Mouse (Mus musculus) kidney, postnatal 25 days (tissue): Measurements from ENCODE around the gene Lipt2.

ENCODE experiments used
- DNase-seq, 2 experiments: peaks; one replicate each; pipeline ENCODE4 v3.0.0; 2021; ENCODE audit warnings: mixed read lengths in 2 of 2

The Lipt2 gene

DNA sequence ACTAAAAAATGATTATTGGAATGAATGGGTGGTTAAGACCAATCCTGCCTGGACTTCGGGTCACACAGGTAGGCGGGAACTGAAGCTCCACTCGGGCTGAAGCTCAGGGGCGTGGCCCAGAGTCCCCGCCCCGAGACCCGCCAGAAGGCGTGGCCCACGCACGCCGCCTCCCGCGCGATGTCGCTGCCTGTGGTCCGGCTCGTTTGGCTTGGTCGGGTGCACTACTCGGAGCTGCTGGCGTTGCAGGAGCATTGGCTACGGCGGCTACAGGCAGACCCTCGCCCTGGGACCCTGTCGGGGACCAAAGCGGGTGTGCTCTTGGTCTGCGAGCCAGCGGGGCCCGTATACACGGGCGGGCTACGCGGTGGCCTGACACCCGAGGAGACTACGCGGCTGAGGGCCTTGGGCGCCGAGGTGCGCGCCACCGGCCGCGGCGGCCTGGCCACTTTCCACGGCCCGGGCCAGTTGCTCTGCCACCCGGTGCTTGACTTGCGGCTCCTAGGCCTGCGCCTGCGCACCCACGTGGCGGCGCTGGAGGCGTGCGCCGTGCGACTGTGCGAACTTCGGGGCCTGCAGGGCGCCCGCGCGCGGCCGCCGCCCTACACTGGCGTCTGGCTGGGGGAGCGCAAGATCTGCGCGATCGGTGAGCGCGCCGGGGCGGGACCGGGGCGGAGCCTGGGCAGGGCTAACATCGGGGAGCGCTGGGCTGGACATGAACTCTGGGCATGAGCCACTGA, at the start of gene Lipt2:
Gene Lipt2, plus strand, starts transcription at position 173 of the 737 bp plus-strand sequence.
- peak; percentile 92 to 97 for DNase-seq

DNA sequence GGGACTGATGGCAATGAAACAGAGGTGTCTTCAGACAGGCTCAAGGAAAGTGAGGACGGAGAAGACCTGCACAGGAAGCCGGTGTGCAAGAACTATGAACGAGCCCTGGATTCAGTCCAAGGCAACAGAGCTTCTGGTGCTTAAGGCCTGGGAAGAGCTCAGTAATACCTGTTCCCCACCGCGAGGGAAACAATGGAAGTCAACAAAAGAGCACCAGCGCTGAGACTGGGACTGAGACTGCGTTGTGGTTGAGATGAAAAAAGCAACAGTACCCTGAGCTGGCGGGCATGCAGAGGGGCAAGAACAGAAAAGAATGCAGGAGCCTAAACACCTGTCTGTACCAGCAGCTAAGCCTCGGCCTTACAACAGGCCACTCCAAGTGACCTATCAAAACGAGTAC, 47.6 kb upstream of the Lipt2 start:
- DNase-seq = no peak

DNA sequence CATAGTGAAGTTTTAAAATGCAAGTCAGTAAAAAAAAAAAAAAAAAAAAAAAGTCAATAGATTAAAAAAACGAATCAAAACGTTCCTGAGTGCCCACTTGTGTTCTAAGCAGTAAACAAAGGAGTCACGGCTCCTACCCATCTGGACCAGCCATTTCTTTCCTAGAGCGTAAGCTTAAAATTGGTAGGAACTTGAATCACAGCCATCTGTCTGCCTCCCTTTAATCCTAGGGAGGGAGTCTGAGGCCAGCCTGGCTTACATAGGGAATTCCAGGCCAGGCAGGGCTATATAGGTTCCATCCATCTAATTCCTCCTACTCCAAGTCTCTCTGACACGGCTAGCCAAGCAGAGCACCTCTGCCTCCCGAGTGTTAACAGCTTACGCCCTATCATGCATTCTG, 45.3 kb upstream of the Lipt2 start:
- no peak for DNase-seq

DNA sequence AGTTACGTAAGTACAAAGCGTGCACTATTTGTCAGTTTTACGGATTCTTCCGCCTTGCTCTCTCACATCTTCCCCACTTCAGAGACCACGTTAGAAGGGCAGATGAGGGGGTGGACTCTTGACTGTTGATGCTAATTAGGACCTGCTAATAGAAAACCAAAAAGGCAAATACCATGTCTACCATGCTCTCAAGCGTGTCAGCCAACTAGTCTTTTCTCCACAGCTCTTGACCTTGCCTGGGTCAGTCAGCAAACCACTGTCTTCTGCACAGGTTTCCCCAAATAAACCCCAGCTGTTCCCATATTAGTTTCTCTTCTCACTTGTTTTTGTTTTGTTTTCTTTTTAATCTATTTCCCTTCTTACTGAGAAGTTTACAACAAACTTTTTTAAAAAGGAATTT, 44.8 kb upstream of the Lipt2 start:
- DNase-seq = no peak

DNA sequence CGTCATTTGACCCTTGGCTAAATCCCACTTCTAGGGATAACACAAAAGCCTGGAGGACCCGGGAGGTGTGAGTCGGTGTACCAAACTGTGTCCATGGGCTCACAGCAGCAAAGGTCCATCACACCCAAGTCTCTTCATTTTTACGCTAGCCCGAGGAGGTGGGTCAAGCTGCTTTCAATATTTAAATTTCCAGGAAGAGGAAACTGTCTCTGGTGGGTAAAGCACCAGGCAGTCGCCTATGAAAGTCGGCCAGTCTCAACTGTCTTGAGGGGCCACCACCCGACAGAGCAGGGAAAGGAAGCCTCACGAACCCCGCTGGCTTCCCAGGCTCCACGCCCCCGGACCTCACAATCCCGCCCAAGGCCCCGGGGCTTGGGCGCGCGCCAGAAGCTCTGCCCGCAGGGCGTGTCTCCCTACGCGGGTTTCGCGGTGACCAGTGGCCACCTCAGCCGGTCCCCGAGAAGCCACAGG, 38.3 kb upstream of the Lipt2 start:
- peak in 1 of 2 experiments; percentile 44 for DNase-seq

DNA sequence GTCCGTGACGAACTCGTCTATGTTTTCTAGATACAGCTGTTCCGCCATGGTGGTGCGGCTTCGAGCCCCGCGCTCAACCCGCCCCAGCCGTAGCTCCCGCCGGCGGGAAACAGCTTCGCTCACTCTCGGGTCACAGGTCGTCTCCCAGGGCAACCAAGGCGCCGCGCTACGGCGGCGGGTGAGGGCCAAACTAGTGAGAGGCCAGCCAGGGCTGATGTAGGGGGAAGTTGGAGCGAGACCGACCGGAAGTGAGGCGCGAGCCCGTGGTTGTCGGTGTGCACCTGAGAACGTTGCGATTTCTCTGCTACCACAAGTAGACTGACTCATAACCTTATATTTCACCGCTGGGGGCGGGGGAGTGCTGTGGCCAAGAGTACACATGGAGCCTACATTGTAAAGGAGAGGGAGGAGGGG, 37.7 kb upstream of the Lipt2 start, which contains the start of gene Pold3:
Gene Pold3, minus strand, starts transcription at position 190 of the 414 bp plus-strand sequence.
- peak; percentile 98 for DNase-seq

DNA sequence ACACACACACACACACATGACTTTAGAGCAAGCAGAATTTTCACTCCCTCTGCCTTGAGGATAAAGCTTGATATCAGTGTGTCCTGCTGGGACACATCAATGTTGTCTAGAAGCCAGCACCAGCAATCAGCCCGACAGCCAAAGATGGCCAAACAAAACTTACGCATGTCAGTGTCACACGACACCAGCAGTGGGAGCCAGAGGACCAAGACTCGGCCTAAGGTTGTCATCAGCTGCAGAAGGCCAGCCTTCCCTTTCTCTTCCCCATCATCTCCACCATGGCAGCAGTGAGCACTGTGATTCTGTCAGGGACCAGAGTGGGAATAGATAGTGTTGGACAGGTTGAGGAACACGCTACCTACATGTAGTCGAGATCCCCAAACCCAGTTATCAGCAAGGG, 35.6 kb upstream of the Lipt2 start:
- DNase-seq = peak; percentile 45 to 52

DNA sequence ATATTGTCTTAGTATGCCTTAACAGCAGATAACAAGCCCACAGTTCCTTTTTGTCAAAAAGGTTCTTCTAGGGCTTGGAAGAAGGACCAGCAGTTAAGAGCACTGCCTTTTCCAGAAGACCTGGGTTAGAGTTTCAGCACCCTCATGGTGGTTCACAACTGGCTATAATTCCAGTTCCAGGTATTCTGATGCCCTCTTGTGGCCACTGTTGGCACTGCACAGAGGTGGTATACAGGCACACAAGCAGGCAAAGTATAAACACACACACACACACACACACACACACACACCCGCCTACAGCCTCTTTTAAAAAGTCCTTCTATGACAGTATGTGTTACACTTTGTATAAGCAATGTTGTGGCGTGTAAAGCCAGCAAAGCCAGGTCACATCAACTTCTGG, 34.9 kb upstream of the Lipt2 start:
- DNase-seq = peak; percentile 46 to 62

DNA sequence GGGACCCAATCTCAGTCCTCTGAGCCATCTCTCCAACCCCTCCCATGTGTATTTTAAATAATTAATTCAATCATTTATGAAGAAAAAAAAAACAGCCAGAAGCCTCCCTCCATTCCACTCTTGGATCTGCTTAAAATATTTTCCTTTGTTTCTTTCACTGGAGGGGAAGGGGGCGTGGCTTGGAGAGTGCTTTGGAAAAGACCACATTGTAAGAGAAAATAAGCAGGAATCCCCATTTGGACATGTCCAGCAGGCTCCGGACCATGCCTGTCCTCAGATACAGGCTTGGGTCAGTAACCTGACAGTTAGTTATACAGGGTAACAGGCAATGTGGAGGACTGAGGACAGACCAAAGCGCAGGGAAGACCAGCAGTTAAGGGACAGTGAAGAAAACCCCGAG, 33.9 kb upstream of the Lipt2 start:
- peak in 1 of 2 experiments; percentile 33 for DNase-seq

DNA sequence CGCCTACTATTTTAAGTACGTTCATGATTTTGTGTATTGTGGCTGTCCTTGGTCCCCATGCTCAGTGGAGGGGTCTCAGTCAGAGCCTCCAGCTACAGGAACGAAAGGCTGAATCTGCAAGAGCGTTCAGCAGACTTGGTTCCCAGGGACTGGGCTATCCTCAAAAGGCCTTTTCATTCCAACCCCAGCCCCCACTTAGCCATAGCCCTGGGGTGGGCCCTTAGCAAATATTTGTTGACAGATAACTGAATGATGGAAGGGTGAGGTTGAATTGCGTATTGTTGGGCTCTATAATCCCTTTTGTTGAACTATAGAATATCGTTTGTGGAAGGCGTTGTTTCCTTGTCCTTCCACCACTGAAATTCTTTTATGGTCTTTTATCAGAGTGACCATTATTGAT, 32.6 kb upstream of the Lipt2 start:
- DNase-seq = no peak

DNA sequence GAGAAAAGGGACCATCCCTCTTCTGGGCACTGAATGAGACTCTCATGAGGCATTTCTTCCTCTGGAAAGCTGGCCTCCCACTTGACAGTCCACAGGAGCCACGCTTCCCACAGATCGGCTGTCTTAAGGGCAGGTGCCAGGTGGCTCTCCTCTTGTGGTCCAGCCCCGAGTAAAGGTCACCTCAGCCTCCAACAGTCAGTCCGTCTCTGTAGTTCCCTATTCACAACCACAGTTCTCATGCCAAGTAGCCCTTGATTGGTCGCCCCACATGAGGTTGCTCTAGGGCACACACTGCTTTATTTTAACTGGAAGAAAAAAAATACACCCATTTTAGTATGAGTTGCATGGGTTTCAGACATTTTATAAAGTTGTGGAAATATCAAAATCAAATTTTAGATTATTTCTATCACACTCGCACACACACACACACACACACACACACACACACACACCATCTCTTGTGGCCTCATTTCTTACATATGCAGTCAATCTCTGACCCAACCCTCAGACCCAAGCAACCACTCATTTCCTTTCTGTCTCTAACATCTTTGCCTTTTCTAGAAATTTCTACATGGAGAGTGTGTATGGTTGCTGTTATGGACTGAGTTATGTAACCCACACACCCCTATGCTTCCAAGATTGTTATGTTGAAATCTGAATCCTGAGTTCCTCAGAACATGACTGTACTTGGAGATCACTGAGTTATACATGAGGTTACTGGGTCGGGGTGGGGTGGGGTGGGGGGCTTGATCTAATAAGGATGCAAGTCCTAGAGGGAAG, 30.6 kb upstream of the Lipt2 start:
- DNase-seq = no peak

DNA sequence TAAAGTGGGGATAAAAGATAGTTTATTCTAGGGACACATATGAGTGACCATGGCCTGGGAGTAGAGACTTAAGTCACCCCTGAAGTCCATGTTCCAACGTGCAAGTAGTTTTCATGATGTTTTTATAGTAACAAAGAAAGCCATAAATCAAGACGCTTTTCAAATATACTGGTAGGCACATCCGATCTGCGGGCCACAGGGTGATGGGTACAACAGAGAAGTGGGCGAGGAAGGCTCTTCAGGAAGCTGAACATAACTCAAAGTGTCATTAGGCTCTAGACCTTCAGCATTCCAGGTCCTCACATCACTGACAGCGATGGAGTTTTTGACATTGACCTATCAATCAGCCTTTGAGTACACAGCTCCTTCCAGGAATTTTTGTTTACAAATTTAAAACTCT, 28.5 kb upstream of the Lipt2 start:
- no peak for DNase-seq

DNA sequence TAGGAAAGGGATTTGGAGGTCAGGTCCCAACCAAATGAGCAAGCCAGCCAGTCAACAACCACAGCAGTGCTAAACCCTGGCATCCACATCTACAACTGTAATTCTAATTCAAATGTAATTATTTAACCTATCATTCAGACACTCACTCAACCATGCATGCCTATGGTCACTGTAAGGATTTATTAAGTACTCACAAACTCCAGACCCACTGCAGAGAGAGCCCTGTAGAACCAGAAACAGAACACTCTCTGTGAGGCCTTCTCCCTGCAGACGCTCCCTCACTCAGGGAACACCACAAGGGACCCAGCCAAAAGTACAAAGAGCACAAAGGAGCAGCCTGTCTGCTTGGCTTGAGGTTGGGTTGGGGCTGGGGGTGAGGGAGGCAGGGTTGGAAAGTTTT, 26.7 kb upstream of the Lipt2 start:
- DNase-seq = no peak

DNA sequence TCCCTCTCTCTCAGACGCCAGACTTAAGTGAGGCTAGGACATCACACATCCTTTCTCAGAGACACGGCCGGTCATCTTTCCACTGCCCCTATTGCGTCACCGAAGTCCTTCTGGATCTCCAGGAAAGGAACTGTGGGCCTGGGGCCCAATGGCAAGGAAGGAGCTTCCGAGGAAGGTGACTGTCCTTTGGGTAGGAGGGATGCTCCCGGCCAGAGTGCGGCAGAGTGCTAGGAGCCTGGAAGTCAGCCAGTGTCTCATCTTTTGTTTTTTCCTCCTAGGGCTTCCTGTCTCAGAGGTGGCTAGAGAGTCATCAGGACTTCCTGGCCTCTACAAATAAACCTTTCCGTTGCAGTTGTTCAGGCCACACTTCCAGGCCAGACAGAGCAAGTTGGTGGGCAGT, 22.0 kb upstream of the Lipt2 start:
- DNase-seq = peak; percentile 57 to 77

DNA sequence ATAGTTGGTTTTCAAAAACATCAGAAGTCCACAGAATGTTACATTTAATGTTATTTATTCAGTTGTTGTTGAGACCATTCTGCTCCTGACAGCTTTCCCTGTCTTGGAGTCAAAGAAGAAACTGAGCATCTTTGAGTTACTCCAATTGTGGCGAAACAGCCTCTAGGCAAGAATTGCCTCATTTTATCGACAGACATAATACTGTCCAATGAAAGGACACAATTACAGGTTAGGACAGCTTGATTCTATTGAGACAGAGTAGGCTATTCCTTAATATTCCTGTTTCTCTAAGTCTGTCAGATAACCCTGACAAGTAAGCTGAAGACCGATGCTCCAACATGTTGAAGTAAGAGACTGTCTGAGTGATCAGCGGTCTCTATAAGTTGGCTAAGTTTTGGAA, 21.0 kb upstream of the Lipt2 start:
- DNase-seq = no peak

DNA sequence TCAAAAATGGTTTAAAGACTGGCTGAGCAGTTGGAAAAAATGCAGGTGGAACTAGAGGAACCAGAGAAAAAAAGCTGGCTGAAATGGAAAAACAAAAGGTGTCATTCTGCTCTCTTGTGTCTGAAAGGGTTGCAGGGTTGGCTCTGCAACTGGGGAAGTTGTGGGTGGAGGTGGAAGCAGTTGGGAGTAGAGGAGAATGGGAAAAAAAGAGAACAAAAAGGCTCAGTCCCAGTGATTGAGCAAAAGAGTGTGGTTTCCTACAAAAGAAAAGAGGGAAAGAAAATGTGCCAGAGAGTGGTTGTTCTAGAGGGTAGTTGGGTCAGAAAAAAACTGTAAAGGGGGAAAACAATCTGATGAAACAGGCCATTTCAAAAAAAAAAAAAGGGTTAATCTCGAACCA, 18.5 kb upstream of the Lipt2 start:
- no peak for DNase-seq

DNA sequence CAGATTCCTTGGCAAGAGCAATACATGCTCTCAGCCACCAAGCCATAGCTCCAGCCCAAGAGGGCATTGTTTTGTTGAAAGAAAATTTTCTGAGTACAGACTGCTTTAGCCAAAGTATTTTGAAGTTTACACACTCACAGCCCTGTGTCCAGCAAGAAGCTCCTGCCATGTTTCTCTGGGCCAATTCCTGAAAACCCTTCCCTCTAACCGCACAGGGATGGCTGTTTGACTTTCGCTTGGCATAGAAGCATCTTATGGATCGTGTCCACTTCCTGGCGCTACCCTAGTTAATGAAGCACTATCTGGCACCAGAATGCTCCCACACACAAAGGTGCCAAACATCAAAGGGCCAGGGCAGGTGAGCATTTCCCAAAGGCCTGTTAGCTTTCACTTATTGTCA, 10.5 kb upstream of the Lipt2 start:
- no peak for DNase-seq

DNA sequence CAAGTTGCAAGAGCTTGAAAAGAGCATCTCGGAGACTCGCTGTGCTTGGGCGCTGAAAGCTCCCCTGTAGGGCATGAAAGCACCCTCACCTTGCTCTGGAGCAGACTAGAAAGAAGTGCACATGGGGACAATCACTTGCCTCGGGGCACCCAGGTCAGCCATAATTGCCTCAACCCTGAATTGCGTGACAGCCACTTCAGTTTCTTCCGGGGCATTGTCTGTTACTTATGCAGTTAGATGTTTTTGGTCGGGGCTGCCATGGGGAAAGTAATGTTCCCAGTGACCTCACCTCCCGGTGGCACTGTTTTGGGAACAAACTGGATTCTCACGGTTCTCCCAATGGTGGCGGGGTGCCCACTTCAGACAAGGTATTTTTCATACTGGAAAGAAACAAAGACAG, 9.0 kb upstream of the Lipt2 start:
- peak; percentile 30 to 45 for DNase-seq

DNA sequence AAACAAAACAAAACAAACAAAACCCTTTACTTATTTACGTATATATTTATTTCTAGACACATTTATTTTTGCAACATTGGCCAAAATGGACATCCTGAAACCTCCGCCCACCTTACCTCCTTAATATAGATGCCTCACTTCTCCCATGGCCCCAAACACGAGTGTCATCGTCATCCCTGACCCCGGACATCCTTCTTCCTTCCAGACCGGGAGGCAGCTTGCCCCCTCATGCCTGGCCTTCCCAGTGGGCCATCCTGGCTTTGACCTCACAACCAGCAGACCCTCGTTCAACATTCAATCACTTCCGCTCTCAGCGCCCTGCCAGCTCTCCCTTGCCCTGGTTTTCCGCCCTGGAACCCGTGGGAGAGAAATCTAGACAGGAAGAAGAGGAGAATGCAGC, 8.5 kb upstream of the Lipt2 start:
- no peak for DNase-seq

DNA sequence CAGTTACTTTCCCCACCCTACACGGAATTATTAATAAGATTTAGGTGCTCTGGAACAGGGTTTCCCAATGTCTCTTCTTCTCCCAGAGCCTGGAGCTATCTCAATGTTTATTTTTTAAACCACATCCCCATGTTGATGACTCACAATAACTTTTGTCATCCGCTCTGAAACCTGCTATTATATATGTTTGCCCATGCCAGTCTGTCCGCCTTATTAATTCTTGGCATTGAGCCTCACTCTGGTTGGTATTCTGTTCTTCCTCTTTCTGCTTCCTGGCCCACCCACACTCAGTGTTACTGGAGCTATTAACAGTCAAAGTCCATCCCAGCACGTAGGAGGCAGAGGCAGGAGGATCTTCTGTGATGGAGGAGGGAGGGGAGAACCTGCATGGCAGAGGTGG, 1.4 kb upstream of the Lipt2 start:
- no peak for DNase-seq

DNA sequence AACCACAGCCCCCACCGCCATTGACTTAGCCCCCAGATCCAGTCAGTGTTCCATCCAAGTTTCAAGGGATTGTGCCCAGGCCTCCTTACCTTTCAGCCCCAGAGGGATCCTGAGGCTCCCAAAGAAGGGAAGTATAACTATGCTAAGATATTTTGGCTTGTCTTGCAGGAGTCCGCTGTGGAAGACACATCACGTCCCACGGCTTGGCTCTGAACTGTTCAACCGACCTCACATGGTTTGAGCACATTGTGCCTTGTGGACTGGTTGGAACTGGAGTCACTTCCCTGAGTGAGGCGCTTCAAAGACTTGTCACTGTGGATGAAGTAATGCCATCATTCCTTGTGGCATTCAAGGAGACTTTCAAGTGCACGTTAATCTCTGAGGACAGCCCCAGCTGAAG, 929 bp downstream of the Lipt2 start:
- no peak for DNase-seq

DNA sequence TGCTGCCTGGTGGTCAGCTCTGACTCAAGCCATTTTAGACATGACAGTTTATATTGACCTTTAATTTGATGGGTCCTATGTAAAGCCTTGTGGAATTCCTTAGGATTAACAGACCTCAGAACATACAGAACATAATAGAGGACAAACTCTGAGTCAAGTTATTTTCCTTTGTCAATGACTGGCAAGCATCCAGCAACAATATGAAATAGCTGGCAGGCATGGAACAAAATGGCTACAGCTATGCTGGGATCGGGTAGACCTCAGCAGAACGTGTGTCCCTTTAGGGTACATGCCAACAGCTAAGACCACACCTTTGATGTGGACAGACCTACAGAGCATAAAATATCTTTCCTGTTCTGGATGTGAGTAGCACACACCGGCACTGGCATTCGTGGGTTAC, 4.4 kb downstream of the Lipt2 start:
- no peak for DNase-seq

DNA sequence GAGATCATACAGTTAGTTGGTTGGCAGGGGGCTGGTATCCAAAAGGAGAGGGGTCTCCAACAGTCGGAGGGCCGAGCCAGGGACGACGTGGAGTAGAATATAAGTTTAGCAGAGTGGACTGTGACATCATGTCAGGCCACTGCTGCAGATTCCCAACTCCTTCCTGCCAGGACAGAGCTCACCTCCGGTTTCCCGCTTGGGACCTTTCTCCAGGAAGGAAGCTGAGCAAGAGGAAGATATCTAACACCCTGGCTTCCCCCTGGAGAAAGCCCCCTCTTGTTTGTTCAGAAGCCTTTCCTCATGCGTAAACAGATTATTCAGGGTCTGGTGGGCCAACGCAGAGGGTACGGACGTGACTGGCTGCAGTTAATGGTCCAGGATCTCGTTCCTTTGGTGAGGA, 9.6 kb downstream of the Lipt2 start:
- peak in 1 of 2 experiments; percentile 16 for DNase-seq

DNA sequence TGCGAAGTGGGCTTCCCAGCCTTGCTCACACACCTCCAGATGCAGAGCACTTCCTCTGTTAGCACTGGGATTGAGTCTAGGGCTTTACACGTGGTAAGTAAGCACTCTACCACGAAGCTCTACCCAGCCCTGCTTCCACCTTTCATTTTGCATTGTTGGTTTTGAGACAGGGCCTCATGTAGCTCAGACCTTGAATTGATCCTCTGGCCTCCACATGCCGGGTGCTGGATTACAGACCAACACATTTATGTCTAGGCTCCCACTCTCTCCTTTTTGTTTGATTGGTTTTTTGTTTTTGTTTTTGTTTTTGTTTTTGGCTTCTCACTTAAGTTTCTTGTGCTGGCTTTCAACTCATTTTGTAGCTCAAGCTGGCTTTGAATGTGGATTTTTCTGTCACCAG, 11.7 kb downstream of the Lipt2 start:
- no peak for DNase-seq
